Mouse (Mus musculus) stomach, postnatal 0 days (tissue): ENCODE data around the gene 1110051M20Rik. TPM values are rescaled to one million over a fixed set of nuclear protein-coding genes. Genes with fewer than 3 reads are reported as not detected.
A peak's percentile ranks its signal among the peaks of the same experiment; 100 is the strongest.
"Not testable (repeated sequence)": the region's sequence is repeated elsewhere in the genome, so short reads cannot be mapped to it uniquely, and the experiment has no call there.

Experiments used
- ATAC-seq: fragments of 200-750 bp; cut with Nextera tagmentation; 2 replicates; pipeline ENCODE4 v1.8.0; 2017; ENCODE audit not compliant: low FRiP score, low TSS enrichment
- DNase-seq: peaks from one replicate; pipeline ENCODE4 v3.0.0-alpha.2; 2016; ENCODE audit warnings: low spot score
- H3K27ac ChIP-seq: fragments of 300-500 bp; sonication (generic); replicated peaks from 2 replicates; pipeline ENCODE4 v1.5.1; 2014; ENCODE audit warnings: mild to moderate bottlenecking, control low read depth
- H3K27me3 ChIP-seq: fragments of 300-500 bp; sonication (generic); 2 replicates; pipeline ENCODE4 v1.6.1; 2014; ENCODE audit warnings: low read length; ENCODE audit not compliant: control insufficient read depth, insufficient read depth
- H3K36me3 ChIP-seq: fragments of 300-500 bp; sonication (generic); 2 replicates; pipeline ENCODE4 v1.6.1; 2014; ENCODE audit warnings: low read length, mixed read lengths; ENCODE audit not compliant: control insufficient read depth, insufficient read depth
- H3K4me1 ChIP-seq: fragments of 300-500 bp; sonication (generic); replicated peaks from 2 replicates; pipeline ENCODE4 v1.6.1; 2014; ENCODE audit warnings: antibody characterized with exemption; ENCODE audit not compliant: control insufficient read depth, insufficient read depth
- H3K4me2 ChIP-seq: fragments of 300-500 bp; sonication (generic); replicated peaks from 2 replicates; pipeline ENCODE4 v1.6.1; 2014; ENCODE audit warnings: low read depth, mild to moderate bottlenecking, control low read depth, moderate library complexity
- H3K4me3 ChIP-seq: fragments of 300-500 bp; sonication (generic); 2 replicates; pipeline ENCODE4 v1.5.1; 2014; ENCODE audit warnings: low read depth, low read length, control low read depth
- H3K9ac ChIP-seq: fragments of 300-500 bp; sonication (generic); 2 replicates; pipeline ENCODE4 v1.6.1; 2014; ENCODE audit warnings: mild to moderate bottlenecking, low read length, control low read depth, mixed read lengths
- H3K9me3 ChIP-seq: fragments of 300-500 bp; sonication (generic); 2 replicates; pipeline ENCODE4 v1.6.1; 2016; ENCODE audit warnings: low read length; ENCODE audit not compliant: control insufficient read depth
- CTCF ChIP-seq: IDR thresholded peaks from 2 replicates; pipeline ENCODE4 v1.5.1; 2016; ENCODE audit warnings: antibody characterized with exemption, low read depth, mild to moderate bottlenecking, moderate library complexity
- EP300 ChIP-seq: optimal IDR thresholded peaks from 2 replicates; pipeline ENCODE3; 2016; ENCODE audit warnings: antibody characterized with exemption
- WGBS: fragments of 180-500 bp; shearing (Covaris S2); extraction: QIAGEN DNeasy Blood & Tissue Kit; methylation state at CpG from one replicate; pipeline ENCODE4 v1.1.7; 2014; 5-methylcytosine and 5-hydroxymethylcytosine counted together
- polyA plus RNA-seq: library from polyadenylated mRNA; unstranded; fragments of >200 nt; fragmentation: Nextera tagmentation; extraction: Ambion mirVana; gene quantifications from 2 replicates; pipeline ENCODE4 v1.2.1, GENCODE M21; 2015

Gene 1110051M20Rik
- polyA plus RNA-seq, 1 experiment from 2014 or later = 20.3 TPM

DNA sequence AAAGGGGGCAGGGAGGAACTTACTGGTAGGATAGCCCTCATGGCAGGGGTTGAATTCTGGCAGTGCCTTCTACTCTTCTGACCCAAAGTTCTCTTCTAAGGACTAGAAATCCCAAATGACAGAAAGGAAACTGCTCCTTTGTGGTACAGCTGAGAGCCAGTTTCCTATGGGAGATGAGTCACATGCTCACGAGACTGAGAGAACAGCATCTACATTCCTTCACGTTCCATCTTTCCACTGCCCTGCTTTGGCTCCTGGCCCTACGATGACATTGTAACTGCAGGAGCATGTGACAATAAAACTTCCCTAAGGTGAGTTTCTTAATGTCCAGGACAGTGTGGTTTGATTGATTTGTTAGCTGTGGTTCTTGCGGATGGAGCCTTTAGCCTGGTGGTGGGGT, 196.1 kb downstream of the 1110051M20Rik start:
- no peaks in the 10 kb centered on the region for H3K27me3 ChIP-seq
- ATAC-seq (no peak), DNase-seq (no peak)
- H3K4me2 ChIP-seq = no peak overlapping the region
- no peak for TF ChIP-seq EP300
- TF ChIP-seq CTCF = no peak
- H3K27ac ChIP-seq = no peak overlapping the region
- no peak overlapping the region for H3K9ac ChIP-seq
- H3K36me3 ChIP-seq = no peaks in the 10 kb centered on the region
- 69% methylated on average over 4 of the region's 4 CpGs for WGBS
- no peak overlapping the region for H3K4me3 ChIP-seq
- H3K4me1 ChIP-seq = no peaks in the 10 kb centered on the region
- no peaks in the 10 kb centered on the region for H3K9me3 ChIP-seq

DNA sequence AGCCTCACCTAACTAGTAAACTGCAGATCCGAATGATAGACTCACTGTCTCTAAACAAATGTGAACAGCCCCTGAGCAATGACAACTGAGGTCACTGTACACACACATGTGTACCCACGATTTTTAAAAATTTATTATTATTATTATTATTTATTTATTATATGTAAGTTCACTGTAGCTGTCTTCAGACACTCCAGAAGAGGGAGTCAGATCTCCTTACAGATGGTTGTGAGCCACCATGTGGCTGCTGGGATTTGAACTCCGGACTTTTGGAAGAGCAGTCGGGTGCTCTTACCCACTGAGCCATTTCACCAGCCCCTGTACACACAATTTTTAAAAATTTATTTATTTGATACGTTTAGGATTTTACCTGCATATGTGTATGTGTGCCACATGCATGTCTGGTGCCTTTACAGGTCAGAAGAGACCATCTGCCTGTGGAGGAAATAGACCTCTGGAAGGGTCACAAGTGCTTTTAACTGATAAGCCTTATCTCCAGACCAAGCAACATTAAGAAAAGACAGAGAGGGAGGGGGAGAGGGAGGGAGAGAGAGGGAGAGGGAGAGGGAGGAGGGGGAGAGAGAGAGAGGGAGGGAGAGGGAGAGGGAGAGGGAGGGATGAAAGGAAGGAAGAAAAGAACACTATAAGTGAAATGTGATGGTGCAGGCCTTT, 199.8 kb downstream of the 1110051M20Rik start:
- H3K4me2 ChIP-seq = no peak overlapping the region
- no peaks in the 10 kb centered on the region for H3K27me3 ChIP-seq
- H3K4me3 ChIP-seq = no peak overlapping the region
- H3K27ac ChIP-seq = no peak overlapping the region
- H3K4me1 ChIP-seq = no peaks in the 10 kb centered on the region
- ATAC-seq (no peak), DNase-seq (no peak)
- H3K36me3 ChIP-seq = no peaks in the 10 kb centered on the region
- no peaks in the 10 kb centered on the region for H3K9me3 ChIP-seq
- WGBS = 71% methylated on average over 5 of the region's 5 CpGs
- no peak overlapping the region for H3K9ac ChIP-seq
- no peak for TF ChIP-seq CTCF
- TF ChIP-seq EP300 = no peak

DNA sequence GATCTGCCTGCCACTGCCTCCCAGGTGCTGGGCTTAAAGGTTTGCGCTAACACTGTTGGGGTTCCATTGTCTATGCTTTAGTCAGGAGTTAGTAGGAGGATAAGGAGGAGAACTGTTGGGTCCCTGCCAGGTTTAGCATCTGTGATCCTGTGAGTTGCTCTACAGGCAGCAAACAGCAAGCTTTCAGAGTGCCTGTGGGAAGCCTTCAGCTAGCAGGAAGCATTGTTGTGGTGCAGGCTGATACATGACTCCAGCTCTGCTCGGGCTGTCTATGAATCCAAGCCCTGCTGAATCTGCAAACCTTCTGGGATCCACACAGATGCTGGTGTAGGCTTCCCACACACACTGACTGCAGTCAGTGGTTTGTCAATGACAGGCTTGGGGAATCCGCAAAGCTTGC, 201.1 kb downstream of the 1110051M20Rik start:
- Histone ChIP-seq H3K9ac (no peak overlapping the region), H3K4me3 (no peak overlapping the region), H3K27ac (no peak overlapping the region), H3K36me3 (no peaks in the 10 kb centered on the region), H3K4me1 (no peaks in the 10 kb centered on the region), H3K9me3 (no peaks in the 10 kb centered on the region), H3K4me2 (no peak overlapping the region), H3K27me3 (no peaks in the 10 kb centered on the region)
- TF ChIP-seq EP300 = no peak
- TF ChIP-seq CTCF = no peak
- WGBS = 53% methylated on average over 3 of the region's 3 CpGs
- ATAC-seq (peak; percentile 22; the same call in 1 of the 2 replicates), DNase-seq (no peak)

DNA sequence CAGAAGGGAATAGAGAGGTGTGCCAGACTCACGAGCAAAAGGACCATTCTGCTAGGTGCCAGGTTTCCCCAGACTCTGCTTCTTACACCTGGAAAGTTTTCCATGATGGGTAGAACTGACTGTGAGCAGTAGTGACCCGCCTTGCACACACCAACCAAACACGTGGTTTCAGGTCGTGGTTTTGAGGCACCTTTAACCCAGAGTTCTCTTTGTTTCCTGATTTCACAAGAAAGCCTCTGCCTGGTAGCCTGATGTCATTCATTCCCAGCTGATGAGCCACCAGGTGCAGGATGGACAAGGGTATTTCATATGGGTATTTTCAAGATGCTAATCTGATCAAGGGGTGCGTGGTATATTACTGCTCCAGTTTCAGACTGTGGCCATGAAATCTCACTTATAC, 202.0 kb downstream of the 1110051M20Rik start:
- Histone ChIP-seq H3K27ac (peak overlapping the region; percentile 18; the same call in 1 of the 2 replicates), H3K4me2 (no peak overlapping the region), H3K9me3 (no peaks in the 10 kb centered on the region), H3K4me1 (no peaks in the 10 kb centered on the region), H3K9ac (no peak overlapping the region), H3K36me3 (no peaks in the 10 kb centered on the region), H3K27me3 (no peaks in the 10 kb centered on the region), H3K4me3 (no peak overlapping the region)
- ATAC-seq = peak; percentile 84
- no peak for TF ChIP-seq EP300
- no peak for TF ChIP-seq CTCF
- 45% methylated on average over 5 of the region's 5 CpGs for WGBS
- peak; percentile 56 for DNase-seq

DNA sequence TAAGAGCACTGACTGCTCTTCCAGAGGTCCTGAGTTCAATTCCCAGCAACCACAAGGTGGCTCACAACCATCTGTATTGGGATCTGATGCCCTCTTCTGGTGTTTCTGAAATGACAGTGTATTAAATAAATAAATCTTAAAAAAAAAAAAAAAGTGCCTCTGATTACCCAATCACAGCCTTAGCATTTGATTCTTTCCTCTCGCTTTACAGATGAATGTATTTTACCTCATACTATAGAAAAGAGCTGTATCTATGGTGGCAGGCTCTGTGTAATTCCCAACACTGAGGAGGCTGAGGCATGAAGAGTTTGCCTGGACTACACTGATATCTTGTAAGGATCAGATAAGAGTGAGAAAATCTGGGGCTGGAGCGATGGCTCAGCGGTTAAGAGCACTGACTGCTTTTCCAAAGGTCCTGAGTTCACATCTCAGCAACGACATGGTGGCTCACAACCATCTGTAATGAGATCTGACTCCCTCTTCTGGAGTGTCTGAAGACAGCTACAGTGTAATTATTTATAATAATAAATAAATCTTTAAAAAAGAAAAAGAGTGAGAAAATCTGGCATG, 206.9 kb downstream of the 1110051M20Rik start:
- H3K4me2 ChIP-seq = peak overlapping the region; percentile 52
- not testable (repeated sequence) for H3K4me1 ChIP-seq, H3K9ac ChIP-seq, DNase-seq, H3K9me3 ChIP-seq, H3K36me3 ChIP-seq, H3K27me3 ChIP-seq
- peak; percentile 51 for TF ChIP-seq CTCF
- 8% methylated on average over 4 of the region's 4 CpGs for WGBS
- ATAC-seq = peak; percentile 43
- H3K27ac ChIP-seq = peak overlapping the region; percentile 87
- peak overlapping the region; percentile 55 for H3K4me3 ChIP-seq
